Mouse (Mus musculus): Measurements from ENCODE around the gene Lcor.

DNA sequence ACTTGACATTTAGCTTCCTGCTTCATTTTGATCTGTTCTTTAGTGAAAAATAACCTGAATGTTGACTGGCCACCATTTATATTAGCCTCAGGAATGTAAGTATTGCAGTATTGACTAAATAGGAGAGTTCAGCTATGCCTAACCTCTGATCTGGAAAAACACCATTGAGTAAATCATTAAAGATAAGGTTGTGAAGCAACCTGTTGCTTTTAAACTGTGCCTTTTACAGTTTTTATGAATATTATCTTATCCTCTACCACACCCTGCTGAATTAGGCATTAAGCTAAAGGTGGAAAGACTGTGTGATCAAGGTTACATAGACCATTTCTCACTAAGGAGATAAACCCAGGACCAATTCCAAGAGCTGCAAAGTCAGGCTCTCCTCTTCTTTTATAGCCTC is 95.1 kb downstream of the Lcor start:
- TF ChIP-seq POLR2A (IDR thresholded peaks at IDR 0.05; ENCODE audit: insufficient read depth, low read depth, low read length) (no peak), CTCF (IDR thresholded peaks at IDR 0.05; ENCODE audit: insufficient read depth, low read depth, low read length) (no peak)

Data from olfactory bulb, adult 2 months (tissue).